Mouse (Mus musculus): Measurements from ENCODE around the gene Higd1c.
A peak's percentile ranks its signal among the peaks of the same experiment; 100 is the strongest.
"Not testable (repeated sequence)": the region's sequence is repeated elsewhere in the genome, so short reads cannot be mapped to it uniquely, and the experiment has no call there.

DNA sequence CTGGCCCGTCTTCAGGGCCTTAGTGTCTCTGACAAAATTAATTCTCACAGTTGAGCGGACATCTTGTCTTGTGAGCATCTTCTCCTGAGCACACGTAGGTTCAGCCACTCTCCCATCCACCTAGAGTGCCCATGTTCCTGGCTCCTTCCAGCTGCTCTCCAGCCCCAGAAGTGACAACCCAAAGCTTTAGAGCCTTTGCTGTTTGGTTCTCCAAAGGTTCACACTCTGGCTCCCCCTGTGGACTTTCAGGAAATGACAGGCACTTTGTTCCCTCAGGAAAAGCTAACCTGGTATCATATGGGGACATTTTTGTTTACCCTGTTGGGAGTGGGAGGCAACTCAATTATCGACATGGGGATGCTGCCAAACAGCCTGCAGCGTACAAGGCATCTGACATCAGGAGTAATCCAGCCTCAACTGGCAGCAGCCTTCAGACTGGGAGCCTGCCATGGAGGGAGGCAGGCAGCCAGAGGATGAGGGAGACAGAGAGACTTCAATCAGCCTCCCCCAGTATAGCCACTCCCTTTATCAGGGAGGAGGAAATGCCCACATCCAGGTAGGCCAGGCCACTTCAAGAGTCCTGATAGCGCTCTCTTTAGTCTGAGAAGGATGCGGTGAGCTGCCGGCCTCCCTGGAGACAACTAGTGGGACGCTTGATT lies 13.6 kb downstream of the Higd1c start:
- not testable (repeated sequence) for TF ChIP-seq EP300 (IDR thresholded peaks at IDR 0.05; ENCODE audit: low read depth)
- TF ChIP-seq CTCF (IDR thresholded peaks at IDR 0.05; ENCODE audit: low read depth) = peak; percentile 40

Data from liver, postnatal 0 days (tissue).